Mouse (Mus musculus): ENCODE measurements around the gene Phf13.

Gene Phf13

DNA sequence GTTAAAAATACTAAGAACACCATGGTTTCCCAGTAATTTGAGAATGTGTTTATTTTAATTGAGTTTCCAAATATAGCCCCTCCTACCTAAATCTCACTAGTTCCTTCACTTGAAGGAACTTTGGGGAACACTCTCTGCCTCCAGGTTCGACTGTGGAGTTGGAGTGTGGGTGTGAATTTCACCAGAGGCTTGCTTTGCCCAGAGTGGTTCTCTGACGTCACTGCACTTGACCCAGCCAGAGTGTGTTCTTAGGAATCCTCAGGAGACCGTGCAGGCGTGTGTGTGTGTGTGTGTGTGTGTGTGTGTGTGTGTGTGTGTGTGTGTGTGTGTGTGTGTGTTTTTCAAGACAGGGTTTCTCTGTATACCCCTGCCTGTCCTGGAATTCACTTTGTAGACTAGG is 4.8 kb upstream of the Phf13 start:
- H3K27me3 ChIP-seq (ENCODE audit: insufficient read depth, low read length): peaks cover 19% of the 10 kb centered on the region
- TF ChIP-seq CTCF (conservative IDR thresholded peaks at IDR 0.05; ENCODE audit: low read length) (no peak), NANOG (IDR thresholded peaks at IDR 0.05; ENCODE audit: borderline replicate concordance, low read length) (no peak), POU5F1 (IDR thresholded peaks at IDR 0.05; ENCODE audit: borderline replicate concordance, low read length) (no peak)
- no peaks in the 10 kb centered on the region for H3K9me3 ChIP-seq (ENCODE audit: low read length)
- peaks cover 53% of the 10 kb centered on the region for H3K4me1 ChIP-seq (replicated peaks; ENCODE audit: low read depth, low read length)
- no peaks in the 10 kb centered on the region for H3K36me3 ChIP-seq (ENCODE audit: insufficient read depth, low read length)
- H3K4me3 ChIP-seq (replicated peaks; ENCODE audit: low read length): no peak overlapping the region

GRCm38 (mm10) chr4:151999481-151999880 is 3.4 kb upstream of the Phf13 start:
- Histone ChIP-seq H3K27me3 (ENCODE audit: insufficient read depth, low read length) (peaks cover 24% of the 10 kb centered on the region), H3K9me3 (ENCODE audit: low read length) (no peaks in the 10 kb centered on the region), H3K36me3 (ENCODE audit: insufficient read depth, low read length) (no peaks in the 10 kb centered on the region), H3K4me1 (replicated peaks; ENCODE audit: low read depth, low read length) (peaks cover 44% of the 10 kb centered on the region), H3K4me3 (replicated peaks; ENCODE audit: low read length) (0 out of 2 replicates have a peak overlapping the region, but pooled peaks have one; percentile 24)
- TF ChIP-seq CTCF (conservative IDR thresholded peaks at IDR 0.05; ENCODE audit: low read length): no peak

DNA sequence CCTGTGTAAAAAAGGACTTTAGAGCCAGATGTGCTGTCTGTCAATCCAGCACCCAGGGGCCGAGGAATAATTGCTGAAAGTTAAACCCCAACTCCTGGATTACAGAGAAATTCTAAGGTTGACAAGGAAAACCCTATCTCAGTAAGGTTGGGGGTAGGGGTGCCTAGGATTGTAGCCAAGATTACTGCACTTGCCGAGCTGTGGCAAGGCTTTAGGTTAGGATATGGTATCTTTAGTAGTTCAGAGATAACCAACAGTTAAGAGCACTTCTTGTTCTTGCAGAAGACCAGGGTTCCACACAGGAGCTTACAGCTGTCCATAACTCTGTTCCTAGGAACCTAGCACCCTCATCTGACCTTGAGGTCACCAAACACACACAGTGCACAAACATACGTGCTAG is 1.6 kb upstream of the Phf13 start:
- no peaks in the 10 kb centered on the region for H3K9me3 ChIP-seq (ENCODE audit: low read length)
- H3K27me3 ChIP-seq (ENCODE audit: insufficient read depth, low read length): peaks cover 38% of the 10 kb centered on the region
- TF ChIP-seq CTCF (conservative IDR thresholded peaks at IDR 0.05; ENCODE audit: low read length): no peak
- peaks cover 13% of the 10 kb centered on the region for H3K36me3 ChIP-seq (ENCODE audit: insufficient read depth, low read length)
- no peak overlapping the region for H3K4me3 ChIP-seq (replicated peaks; ENCODE audit: low read length)
- H3K4me1 ChIP-seq (replicated peaks; ENCODE audit: low read depth, low read length): peaks cover 60% of the 10 kb centered on the region

DNA sequence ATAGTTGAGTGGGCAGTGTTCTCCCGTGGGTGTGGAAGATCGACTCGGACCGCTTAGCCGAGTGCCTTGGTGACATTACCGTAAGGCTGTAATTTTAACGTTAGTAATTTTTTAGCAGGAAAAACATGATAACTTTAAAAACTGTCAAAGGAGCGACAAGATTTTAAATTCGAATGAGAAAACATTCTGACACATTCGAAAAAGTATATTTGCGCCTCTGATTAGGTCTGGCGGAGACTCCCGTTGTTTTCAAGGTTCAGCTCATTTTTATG is 829 bp upstream of the Phf13 start:
- H3K9me3 ChIP-seq (ENCODE audit: low read length): no peaks in the 10 kb centered on the region
- TF ChIP-seq CTCF (conservative IDR thresholded peaks at IDR 0.05; ENCODE audit: low read length) (no peak), POU5F1 (IDR thresholded peaks at IDR 0.05; ENCODE audit: borderline replicate concordance, low read length) (no peak), NANOG (IDR thresholded peaks at IDR 0.05; ENCODE audit: borderline replicate concordance, low read length) (no peak)

DNA sequence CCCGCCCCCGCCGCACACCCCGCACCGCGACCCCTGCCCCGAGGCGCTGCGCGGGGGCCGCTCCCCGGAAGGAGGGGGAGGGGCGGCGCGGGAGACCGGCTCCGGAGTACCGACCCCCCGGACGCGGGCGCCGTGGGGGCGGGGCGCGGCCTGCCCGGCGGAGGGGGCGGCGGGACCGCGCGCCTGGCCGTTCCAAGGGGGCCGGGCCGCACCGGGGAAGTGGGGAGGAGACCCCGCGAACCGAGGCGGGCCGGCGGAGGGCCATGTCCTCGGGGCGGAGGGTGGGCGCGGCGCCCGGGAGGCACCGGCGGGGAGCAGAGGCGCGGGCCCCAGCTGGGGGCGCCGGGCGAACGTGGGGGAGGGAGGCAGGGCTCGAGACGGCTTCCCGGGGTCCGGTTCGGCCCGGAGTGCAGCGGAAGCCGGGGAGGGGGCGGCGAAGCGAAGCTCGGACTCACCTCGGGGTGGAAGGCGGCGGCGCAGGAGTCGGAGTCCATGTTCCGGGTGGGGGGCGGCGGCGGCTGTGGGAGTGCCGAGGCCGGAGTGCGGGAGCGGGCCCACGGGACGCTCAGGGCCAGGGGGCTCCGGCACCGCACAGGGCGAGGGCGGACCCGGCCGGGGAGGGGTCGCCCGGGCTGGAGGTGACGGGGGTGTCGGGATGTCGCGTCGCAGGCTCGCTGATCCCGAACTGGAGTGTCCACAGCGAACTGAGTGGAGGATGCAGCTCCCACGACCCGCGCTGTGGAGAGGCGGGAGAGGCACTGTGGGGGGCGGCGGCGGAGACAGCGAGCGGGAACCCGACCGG is 486 bp downstream of the Phf13 start:
- H3K36me3 ChIP-seq (ENCODE audit: insufficient read depth, low read length): peaks cover 34% of the 10 kb centered on the region
- TF ChIP-seq POU5F1 (IDR thresholded peaks at IDR 0.05; ENCODE audit: borderline replicate concordance, low read length) (no peak), NANOG (IDR thresholded peaks at IDR 0.05; ENCODE audit: borderline replicate concordance, low read length) (no peak), CTCF (conservative IDR thresholded peaks at IDR 0.05; ENCODE audit: low read length) (no peak)
- H3K4me1 ChIP-seq (replicated peaks; ENCODE audit: low read depth, low read length): peaks cover 77% of the 10 kb centered on the region
- H3K9me3 ChIP-seq (ENCODE audit: low read length): no peaks in the 10 kb centered on the region
- peaks cover 38% of the 10 kb centered on the region for H3K27me3 ChIP-seq (ENCODE audit: insufficient read depth, low read length)
- H3K4me3 ChIP-seq (replicated peaks; ENCODE audit: low read length): peak overlapping the region; percentile 97

More for the DNA sequence above, 829 bp upstream of the Phf13 start:
- H3K36me3 ChIP-seq (ENCODE audit: insufficient read depth, low read length): peaks cover 21% of the 10 kb centered on the region
- peaks cover 68% of the 10 kb centered on the region for H3K4me1 ChIP-seq (replicated peaks; ENCODE audit: low read depth, low read length)
- peak overlapping the region; percentile 86 for H3K4me3 ChIP-seq (replicated peaks; ENCODE audit: low read length)
- peaks cover 38% of the 10 kb centered on the region for H3K27me3 ChIP-seq (ENCODE audit: insufficient read depth, low read length)

- Histone ChIP-seq H3K9me3 (ENCODE audit: low read length) (no peaks in the 10 kb centered on the region), H3K4me1 (replicated peaks; ENCODE audit: low read depth, low read length) (peaks cover 77% of the 10 kb centered on the region), H3K36me3 (ENCODE audit: insufficient read depth, low read length) (peaks cover 45% of the 10 kb centered on the region), H3K4me3 (replicated peaks; ENCODE audit: low read length) (peak overlapping the region; percentile 97), H3K27me3 (ENCODE audit: insufficient read depth, low read length) (peaks cover 38% of the 10 kb centered on the region)
- TF ChIP-seq CTCF (conservative IDR thresholded peaks at IDR 0.05; ENCODE audit: low read length) (no peak), NANOG (IDR thresholded peaks at IDR 0.05; ENCODE audit: borderline replicate concordance, low read length) (no peak), POU5F1 (IDR thresholded peaks at IDR 0.05; ENCODE audit: borderline replicate concordance, low read length) (no peak)
Observed at GRCm38 (mm10) chr4:151994228-151995171, 1.6 kb downstream of the Phf13 start.

DNA sequence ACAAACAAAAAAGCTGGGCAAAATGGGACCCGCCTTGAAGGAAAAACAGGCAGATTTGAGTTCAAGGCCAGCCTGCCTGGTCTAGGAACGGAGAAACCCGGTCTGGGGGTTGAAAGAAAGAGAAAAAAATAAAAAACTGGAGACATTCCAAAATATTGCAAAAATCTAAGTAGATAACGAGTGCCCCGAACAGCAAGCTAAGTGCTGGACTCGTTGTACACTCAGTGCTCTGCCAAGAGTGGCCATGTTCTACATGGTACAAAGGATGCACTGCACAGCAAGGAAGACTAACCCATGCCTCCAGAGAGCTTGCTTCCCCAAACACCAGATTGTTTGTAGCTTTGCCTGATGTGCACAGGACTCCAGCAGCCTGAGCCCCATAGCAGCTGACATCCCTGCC is 3.0 kb downstream of the Phf13 start:
- peaks cover 50% of the 10 kb centered on the region for H3K36me3 ChIP-seq (ENCODE audit: insufficient read depth, low read length)
- H3K4me3 ChIP-seq (replicated peaks; ENCODE audit: low read length): no peak overlapping the region
- TF ChIP-seq CTCF (conservative IDR thresholded peaks at IDR 0.05; ENCODE audit: low read length) (no peak), NANOG (IDR thresholded peaks at IDR 0.05; ENCODE audit: borderline replicate concordance, low read length) (no peak), POU5F1 (IDR thresholded peaks at IDR 0.05; ENCODE audit: borderline replicate concordance, low read length) (no peak)
- peaks cover 33% of the 10 kb centered on the region for H3K27me3 ChIP-seq (ENCODE audit: insufficient read depth, low read length)
- no peaks in the 10 kb centered on the region for H3K9me3 ChIP-seq (ENCODE audit: low read length)
- peaks cover 75% of the 10 kb centered on the region for H3K4me1 ChIP-seq (replicated peaks; ENCODE audit: low read depth, low read length)

DNA sequence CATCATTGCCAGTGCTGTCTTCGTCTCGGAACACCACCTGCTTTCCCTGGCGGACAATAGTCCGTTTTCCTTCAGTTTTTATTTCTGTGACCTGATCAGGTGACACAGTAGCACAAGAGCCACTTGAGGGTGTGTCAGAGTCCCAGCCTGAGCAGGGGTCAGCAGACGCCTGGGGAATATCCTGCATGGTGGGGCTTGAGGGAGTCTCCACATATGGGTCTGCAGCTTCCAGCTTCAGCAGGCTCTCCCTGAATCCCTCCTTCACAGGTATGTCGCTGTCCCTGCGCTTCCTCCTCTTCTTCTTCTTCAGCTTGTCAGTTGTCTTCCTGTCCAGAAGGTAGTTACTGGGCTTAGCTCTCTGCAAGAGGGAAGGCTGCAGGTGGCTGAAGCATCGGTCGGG is 4.0 kb downstream of the Phf13 start:
- H3K9me3 ChIP-seq (ENCODE audit: low read length): no peaks in the 10 kb centered on the region
- H3K36me3 ChIP-seq (ENCODE audit: insufficient read depth, low read length): peaks cover 50% of the 10 kb centered on the region
- no peak overlapping the region for H3K4me3 ChIP-seq (replicated peaks; ENCODE audit: low read length)
- H3K4me1 ChIP-seq (replicated peaks; ENCODE audit: low read depth, low read length): peaks cover 74% of the 10 kb centered on the region
- no peak for TF ChIP-seq CTCF (conservative IDR thresholded peaks at IDR 0.05; ENCODE audit: low read length)
- no peak for TF ChIP-seq POU5F1 (IDR thresholded peaks at IDR 0.05; ENCODE audit: borderline replicate concordance, low read length)
- no peak for TF ChIP-seq NANOG (IDR thresholded peaks at IDR 0.05; ENCODE audit: borderline replicate concordance, low read length)
- H3K27me3 ChIP-seq (ENCODE audit: insufficient read depth, low read length): peaks cover 23% of the 10 kb centered on the region

All from E14TG2a.4 (cell line).